Mouse (Mus musculus): ENCODE data around the gene Krtap10-4. TPM values are rescaled to one million over a fixed set of nuclear protein-coding genes. Genes with fewer than 3 reads are reported as not detected.
"Not testable (repeated sequence)": the region's sequence is repeated elsewhere in the genome, so short reads cannot be mapped to it uniquely, and the experiment has no call there.

Gene Krtap10-4
- total RNA-seq, 2 experiments from 2014 or later = not detected

DNA sequence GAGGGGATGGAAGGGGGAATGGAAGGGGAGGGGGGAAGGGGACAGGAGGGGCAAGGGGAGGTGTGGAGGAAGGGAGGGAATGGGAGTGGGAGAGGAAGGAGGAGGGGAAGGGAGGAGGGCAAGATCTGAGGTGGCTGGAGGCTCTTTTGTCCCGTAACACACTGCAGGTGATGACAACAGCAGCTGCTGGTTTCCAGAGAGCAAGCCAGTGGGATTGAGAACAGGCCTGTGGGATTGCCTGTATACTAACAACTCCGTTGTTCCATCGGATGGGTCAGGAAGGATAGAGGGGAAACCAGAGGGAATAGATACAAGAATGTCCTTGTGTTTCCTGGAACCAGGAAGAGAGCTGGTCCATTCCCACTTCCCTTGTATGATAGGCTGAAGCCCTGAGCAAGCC, 29.2 kb downstream of the Krtap10-4 start:
- intact Hi-C loops (cut with DNase I) = no loop called here
- DNase-seq (ENCODE audit: low spot score) = no peak

GRCm38 (mm10) chr10:77794976-77795375, 31.9 kb downstream of the Krtap10-4 start, which contains the start of gene Gm9639:
TSS of gene Gm9639 (minus strand) at chr10:77795076.
- DNase-seq (ENCODE audit: low spot score) = no peak
- intact Hi-C loops (cut with DNase I) = no loop called here

DNA sequence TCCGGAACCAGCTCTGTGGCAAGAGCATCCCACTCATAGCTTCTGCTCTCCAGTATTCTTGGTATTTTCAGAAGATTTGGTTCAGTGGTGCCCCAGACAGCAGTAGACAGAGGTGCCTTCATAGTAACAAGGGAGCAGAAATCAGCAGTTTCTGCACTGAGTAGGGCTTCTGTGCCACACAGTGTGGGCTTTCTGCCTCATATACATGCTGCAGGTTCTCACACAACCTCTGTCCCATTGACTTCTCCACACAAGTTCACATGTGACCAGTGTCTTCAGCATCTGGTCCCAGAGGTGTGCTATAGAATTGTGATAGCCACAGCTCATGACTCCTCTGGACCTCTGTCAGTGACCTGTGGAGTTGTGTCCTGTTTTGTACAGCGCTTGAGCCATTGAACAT, 38.3 kb downstream of the Krtap10-4 start:
- no peak for DNase-seq (ENCODE audit: low spot score)
- intact Hi-C loops (cut with DNase I) = no loop called here

- DNase-seq (ENCODE audit: low spot score); intact Hi-C loops (cut with DNase I): not testable (repeated sequence)
Observed at GRCm38 (mm10) chr10:77787876-77788275, 39.0 kb downstream of the Krtap10-4 start, which contains the start of gene Gm7137. TSS of gene Gm7137 (minus strand) at chr10:77788200.

- DNase-seq (ENCODE audit: low spot score); intact Hi-C loops (cut with DNase I): not testable (repeated sequence)
Observed at GRCm38 (mm10) chr10:77783396-77783795, 43.5 kb downstream of the Krtap10-4 start.

- intact Hi-C loops (cut with DNase I) = not testable (repeated sequence)
Observed at GRCm38 (mm10) chr10:77782442-77782841, 44.5 kb downstream of the Krtap10-4 start, which contains the start of gene Gm3250. TSS of gene Gm3250 (minus strand) at chr10:77782542.

DNA sequence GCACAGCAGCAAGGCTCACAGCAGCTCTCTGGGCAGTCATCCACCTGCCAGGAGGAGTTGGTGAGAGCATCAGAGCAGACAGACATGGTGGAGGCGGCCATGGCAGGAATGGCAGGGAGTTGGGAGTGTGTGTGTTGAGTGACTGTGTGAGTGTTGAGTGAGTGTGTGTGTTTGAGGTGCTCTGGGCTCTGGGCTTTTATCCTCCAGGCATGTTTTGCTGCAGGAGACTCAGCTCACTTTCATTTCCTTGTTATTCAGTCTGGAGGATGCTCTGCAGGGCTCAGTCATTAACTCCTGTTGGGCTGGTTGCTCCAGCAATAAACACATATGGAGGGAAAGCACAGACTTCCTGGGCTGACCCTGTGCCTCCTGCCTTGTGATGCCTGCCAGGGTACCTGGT, 50.1 kb downstream of the Krtap10-4 start, which contains the start of gene Gm7138:
Gene Gm7138, minus strand, starts transcription at position 101 of the 400 bp plus-strand sequence.
- DNase-seq (ENCODE audit: low spot score); intact Hi-C loops (cut with DNase I): not testable (repeated sequence)

More at GRCm38 (mm10) chr10:77782442-77782841, 44.5 kb downstream of the Krtap10-4 start, which contains the start of gene Gm3250:
- not testable (repeated sequence) for DNase-seq (ENCODE audit: low spot score)

Other genes starting within 250 kb of the Krtap10-4 start
- 100 to 1,000 TPM; 124 to 138 TPM for gene Pttg1ip, start 245.4 kb downstream of the Krtap10-4 start, total RNA-seq (2021)
- gene Sumo3, start 221.0 kb downstream of the Krtap10-4 start, total RNA-seq (2021) = 10 to 100 TPM; 54.8 to 61.2 TPM
- gene Gm49325, start 220.9 kb downstream of the Krtap10-4 start, total RNA-seq (2021) = 10 to 100 TPM; 10.3 to 11.7 TPM
- 10 to 100 TPM; 66.7 to 68.4 TPM for gene Ube2g2, start 204.8 kb downstream of the Krtap10-4 start, total RNA-seq (2021)
- not detected for gene Tspear, start 140.5 kb downstream of the Krtap10-4 start, total RNA-seq (2021)
- not detected for gene Gm19402, start 136.3 kb downstream of the Krtap10-4 start, total RNA-seq (2021)
- not detected for gene Gm9508, start 129.9 kb downstream of the Krtap10-4 start, total RNA-seq (2021)
- not detected for gene Gm10272, start 120.5 kb downstream of the Krtap10-4 start, total RNA-seq (2021)
- not detected for gene Gm10024, start 115.6 kb downstream of the Krtap10-4 start, total RNA-seq (2021)
- not detected for gene Gm10142, start 111.3 kb downstream of the Krtap10-4 start, total RNA-seq (2021)
- not detected for gene Krtap12-1, start 106.5 kb downstream of the Krtap10-4 start, total RNA-seq (2021)
- gene Gm10100, start 100.6 kb downstream of the Krtap10-4 start, total RNA-seq (2021) = not detected
- gene Gm18596, start 84.5 kb downstream of the Krtap10-4 start, total RNA-seq (2021) = not detected
- gene Gm9736, start 75.7 kb downstream of the Krtap10-4 start, total RNA-seq (2021) = not detected
- gene Gm3233, start 67.4 kb downstream of the Krtap10-4 start, total RNA-seq (2021) = not detected
- gene Gm3238, start 55.8 kb downstream of the Krtap10-4 start, total RNA-seq (2021) = not detected
- not detected for gene Gm7138, start 50.2 kb downstream of the Krtap10-4 start, total RNA-seq (2021)
- not detected for gene Gm3250, start 44.6 kb downstream of the Krtap10-4 start, total RNA-seq (2021)
- not detected for gene Gm7137, start 38.9 kb downstream of the Krtap10-4 start, total RNA-seq (2021)
- not detected for gene Gm9639, start 32.0 kb downstream of the Krtap10-4 start, total RNA-seq (2021)
- gene Gm19668, start 28.0 kb downstream of the Krtap10-4 start, total RNA-seq (2021) = not detected
- not detected for gene Gm9507, start 15.3 kb downstream of the Krtap10-4 start, total RNA-seq (2021)
- gene Gm2696, start 12.4 kb downstream of the Krtap10-4 start, total RNA-seq (2021) = not detected
- not detected for gene Krtap10-10, start 8.9 kb upstream of the Krtap10-4 start, total RNA-seq (2021)
- not detected for gene Gm36176, start 19.7 kb upstream of the Krtap10-4 start, total RNA-seq (2021)
- not detected for gene Gm10318, start 25.8 kb upstream of the Krtap10-4 start, total RNA-seq (2021)
- not detected for gene Gm3285, start 34.9 kb upstream of the Krtap10-4 start, total RNA-seq (2021)
- gene Lrrc3, start 75.4 kb upstream of the Krtap10-4 start, total RNA-seq (2021) = under 1 TPM; 0.65 to 0.73 TPM
- under 1 TPM; 0.55 to 0.56 TPM for gene Trpm2, start 143.5 kb upstream of the Krtap10-4 start, total RNA-seq (2021)
- gene 1810043G02Rik, start 151.4 kb upstream of the Krtap10-4 start, total RNA-seq (2021) = 10 to 100 TPM in 1 of 2 experiments, 1 to 10 TPM in 1; 9.7 to 11.1 TPM
- 100 to 1,000 TPM; 106 to 115 TPM for gene Pfkl, start 183.0 kb upstream of the Krtap10-4 start, total RNA-seq (2021)
- under 1 TPM in 1 of 2 experiments, not detected in 1; 0.22 TPM for gene Dnmt3l, start 214.9 kb upstream of the Krtap10-4 start, total RNA-seq (2021)
- gene Aire, start 216.5 kb upstream of the Krtap10-4 start, total RNA-seq (2021) = not detected
- 1 to 10 TPM; 4.2 to 7.2 TPM for gene Icosl, start 242.2 kb upstream of the Krtap10-4 start, total RNA-seq (2021)

All from heart, postnatal 25 days (tissue).